Mouse (Mus musculus): Measurements from ENCODE around the gene Hoxa11.

DNA sequence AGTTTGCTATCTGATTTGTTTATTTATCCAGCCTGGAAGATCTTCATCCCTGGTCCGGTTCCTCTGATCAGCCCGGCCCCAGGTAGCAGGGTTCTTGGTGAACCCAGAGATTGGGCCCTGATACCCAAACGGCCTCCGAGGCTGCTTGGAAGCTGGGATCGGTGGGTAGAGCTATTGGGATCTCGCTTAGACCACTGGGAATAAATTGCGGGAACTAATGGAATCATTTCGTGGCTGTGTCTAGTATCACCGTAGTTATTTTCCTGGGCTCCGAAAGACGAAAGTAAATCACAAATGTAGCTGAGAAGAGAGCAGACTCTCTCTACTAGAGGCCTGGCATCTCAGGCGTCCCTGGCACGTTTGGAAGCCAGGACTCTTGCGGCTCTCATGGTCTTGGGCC is 40.4 kb downstream of the Hoxa11 start:
- no peak for TF ChIP-seq CTCF (IDR thresholded peaks at IDR 0.05; ENCODE audit: insufficient read depth, low read depth, low read length)
- no peak for TF ChIP-seq POLR2A (IDR thresholded peaks at IDR 0.05; ENCODE audit: insufficient read depth, low read depth, low read length)

Data from olfactory bulb, adult 2 months (tissue).